Mouse (Mus musculus) kidney, adult 11 months (tissue): ENCODE measurements at regions not wholly inside any gene's neighbourhood (a gene's known extent, or its start where the extent isn't known, plus 50 kb on each side); places are given as distances from the start of the nearest gene placed in this dataset.
"Not testable (repeated sequence)": the region's sequence is repeated elsewhere in the genome, so short reads cannot be mapped to it uniquely, and the experiment has no call there.

ENCODE experiments used
- DNase-seq: peaks from one replicate; pipeline ENCODE4 v3.0.0; 2022

DNA sequence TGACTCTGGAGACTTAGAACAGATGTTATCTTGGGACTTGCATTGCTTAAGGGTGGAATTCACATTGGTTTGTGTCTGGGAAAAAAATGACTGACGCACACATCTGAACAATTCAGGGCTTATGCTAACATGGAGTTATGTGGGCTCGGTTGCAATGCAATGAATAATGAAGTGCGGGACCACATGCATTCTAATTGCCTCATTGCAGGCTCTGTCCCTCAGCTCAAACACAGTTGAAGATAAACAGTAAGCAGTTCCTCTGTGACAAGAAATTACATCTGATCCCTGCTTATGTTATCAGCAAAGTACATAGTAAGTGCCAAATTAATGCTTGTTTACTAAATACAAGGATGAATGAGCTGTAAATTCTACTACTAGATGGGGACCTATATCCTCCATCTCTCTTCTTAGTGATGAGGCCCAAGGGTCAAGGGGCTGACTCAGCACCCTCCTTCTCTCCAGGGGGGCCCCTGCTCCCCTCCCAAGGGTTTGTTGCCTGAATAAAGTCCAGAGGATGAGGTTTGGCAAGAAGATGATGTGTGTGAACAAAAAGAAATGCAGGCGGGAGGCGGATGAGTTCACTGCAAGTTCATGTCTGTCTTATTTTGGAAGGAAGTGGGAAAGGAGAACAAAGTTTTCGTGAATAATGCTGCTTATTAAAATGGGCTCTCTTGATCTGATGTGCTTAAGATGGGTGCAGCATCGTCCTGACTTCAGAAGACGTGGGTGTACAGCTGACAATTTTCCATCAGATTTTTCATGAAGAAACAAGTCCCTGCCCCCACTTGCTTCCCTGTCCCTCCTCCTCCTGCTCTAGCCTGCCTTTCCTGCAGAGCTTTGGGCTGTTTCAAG lies 533.1 kb downstream of the Shisa9 start:
- DNase-seq = no peak

DNA sequence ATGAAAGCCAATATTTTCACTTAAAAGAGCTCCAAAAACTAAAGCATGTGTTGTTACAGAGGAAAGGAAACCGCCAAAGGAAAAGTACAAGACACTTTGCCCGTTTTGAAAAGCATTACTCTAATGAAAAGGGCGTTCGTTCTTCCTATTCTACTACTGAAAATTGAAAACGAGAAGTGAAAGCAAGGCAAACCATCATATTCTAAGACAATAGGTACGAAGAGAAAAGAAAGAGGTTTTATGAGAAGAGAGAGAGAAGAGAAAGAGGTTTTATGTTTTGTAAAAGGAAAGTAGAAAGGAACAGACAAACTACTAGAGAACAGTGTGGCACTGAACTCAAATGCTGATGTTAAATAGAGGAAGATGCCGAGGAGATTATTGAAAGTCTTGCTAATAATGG lies 534.4 kb downstream of the Shisa9 start:
- DNase-seq = no peak

DNA sequence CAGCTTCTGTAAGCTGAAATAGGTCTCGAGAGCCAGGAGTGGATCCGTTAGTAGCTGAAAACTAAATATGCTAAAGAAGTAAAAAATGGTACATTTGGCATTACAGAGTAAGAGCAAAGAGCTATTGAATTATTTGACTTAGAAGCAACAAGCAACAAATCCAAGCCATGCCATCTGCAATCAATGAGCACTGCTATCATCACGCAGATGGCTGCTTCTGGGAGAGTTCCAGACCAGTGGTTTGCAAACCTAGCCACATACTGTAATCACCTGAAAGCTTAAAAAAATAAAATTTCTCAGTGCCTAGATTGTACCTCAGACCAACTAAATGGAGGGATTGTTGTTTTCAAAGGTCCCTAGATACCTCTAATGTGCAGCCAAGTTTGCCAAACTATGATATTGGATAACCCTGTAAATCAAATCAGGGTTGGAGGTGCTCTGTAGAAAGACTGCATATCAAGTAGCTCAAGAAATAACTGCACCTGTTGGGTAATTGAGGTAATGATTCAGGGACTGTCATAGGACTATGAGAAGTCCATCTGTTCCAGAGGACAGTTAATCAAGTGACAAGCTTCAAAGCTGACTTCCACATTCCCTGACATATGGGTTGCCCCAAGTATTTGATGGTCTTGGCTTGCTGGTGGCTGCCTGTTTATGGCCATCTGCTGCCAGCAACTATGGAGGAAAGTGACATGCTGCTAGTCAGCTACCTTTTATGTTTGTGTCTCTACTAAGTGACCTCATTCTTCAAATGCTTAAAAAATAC lies 538.0 kb downstream of the Shisa9 start:
- no peak for DNase-seq

DNA sequence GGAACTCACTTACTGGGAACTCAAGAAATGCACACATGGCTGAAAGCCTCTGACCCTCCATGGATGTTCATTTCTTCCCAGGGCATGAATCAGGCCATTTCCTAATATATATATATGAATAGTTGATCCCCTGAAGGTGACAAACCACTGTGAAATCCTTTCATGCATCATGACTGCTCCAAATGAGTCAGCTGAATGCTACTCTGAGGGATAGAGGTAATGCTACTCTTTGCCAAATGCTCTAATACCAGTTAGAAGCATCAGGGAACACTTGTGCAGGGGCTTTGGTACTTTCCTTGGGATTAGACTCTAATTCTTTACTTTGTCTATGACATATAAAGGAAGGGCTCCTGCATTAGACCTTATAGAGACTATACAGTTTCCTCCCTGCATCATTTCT lies 561.0 kb upstream of the Ercc4 start:
- no peak for DNase-seq

DNA sequence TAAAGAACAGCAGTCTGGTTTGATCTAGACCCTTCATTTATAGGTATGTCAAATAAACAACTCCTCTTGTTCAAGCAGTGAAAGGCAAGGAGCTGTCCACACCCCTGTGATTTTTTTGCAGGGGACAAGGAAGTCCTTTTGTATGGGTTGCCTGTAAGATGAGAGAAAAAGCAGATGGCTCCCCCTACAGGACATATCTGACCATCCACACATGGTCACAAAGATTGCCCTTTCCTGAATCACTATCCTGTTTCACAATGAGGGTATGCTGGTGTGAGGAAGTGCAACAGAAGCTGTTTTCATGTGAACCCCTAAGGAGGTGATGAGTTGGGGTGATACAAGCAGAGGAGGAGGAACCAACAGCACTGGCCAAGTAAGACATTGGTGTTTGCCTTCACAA lies 520.6 kb upstream of the Ercc4 start:
- no peak for DNase-seq

DNA sequence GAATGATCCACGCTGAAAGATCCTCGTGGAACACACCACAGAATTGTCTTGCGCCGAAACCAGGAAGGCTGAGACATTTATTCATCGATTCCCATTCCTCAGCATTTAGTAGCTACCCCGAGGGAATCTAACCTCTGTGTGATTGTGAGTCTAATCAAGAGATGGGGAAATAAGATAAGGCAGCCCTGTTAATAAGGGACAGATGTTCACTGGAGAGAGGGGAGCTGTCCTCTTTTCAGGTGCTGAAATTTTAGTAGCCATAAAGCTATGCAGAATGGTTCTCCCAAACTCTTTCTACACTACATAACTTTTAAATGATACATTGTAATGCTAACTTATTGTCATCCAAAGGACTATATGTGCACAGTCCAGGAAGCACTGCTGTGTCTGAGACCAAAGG lies 501.2 kb upstream of the Ercc4 start:
- no peak for DNase-seq

DNA sequence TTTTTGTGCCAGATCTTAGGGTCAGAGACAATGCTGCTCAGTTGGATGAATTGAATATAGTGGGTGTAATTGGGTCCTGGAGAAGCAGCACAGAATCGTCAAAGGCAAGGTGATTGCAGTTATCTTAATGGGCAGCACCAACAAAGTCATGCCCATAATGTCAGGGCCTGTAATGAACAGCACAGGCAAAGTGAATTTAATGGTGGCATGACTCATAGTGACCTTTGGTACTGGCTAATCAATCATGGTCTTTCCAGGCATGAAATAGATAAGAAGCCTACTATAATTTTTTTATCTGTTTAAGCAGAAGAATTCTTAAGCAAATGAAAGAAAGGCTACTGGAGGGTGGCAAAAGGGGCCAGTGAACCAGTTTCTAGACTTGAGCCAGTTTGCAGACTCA lies 498.4 kb upstream of the Ercc4 start:
- no peak for DNase-seq

DNA sequence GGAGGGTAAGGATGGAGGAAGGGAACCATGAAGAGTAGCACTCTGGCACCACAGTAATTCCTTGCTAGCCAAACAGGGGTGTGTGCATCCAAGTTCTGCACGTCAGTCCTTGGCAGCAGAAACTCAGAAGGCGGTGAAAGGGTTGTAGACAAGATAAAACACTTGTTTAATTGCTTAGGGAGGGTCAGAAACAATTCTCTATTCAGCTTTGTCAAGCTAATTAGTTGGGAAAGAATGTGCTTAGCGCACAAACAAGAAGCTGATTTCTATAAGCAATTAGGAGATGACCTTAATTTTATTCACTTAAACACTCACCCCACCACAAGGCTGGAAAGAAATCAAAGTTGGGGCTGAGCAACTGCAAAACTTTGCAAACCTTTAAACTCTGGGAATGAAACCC lies 491.7 kb upstream of the Ercc4 start:
- no peak for DNase-seq

DNA sequence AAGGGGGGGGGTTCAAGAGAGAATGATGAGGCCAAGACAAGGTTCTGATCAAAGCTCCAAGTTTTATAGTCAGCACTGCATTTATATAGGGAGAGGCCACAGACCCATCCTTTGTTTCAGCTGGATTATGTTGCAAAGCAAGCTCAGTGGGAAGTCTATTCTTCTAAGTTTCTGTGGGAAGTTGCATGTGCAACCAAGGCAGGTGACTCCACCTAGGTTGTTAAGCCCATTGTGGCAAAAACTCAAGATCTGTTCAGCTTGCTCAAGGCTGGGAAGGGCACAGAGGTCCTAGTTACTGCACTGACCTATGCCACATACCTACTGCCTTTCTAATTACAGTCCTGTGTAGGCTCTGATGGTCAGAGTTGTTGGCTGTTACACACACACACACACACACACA lies 477.0 kb upstream of the Ercc4 start:
- no peak for DNase-seq

DNA sequence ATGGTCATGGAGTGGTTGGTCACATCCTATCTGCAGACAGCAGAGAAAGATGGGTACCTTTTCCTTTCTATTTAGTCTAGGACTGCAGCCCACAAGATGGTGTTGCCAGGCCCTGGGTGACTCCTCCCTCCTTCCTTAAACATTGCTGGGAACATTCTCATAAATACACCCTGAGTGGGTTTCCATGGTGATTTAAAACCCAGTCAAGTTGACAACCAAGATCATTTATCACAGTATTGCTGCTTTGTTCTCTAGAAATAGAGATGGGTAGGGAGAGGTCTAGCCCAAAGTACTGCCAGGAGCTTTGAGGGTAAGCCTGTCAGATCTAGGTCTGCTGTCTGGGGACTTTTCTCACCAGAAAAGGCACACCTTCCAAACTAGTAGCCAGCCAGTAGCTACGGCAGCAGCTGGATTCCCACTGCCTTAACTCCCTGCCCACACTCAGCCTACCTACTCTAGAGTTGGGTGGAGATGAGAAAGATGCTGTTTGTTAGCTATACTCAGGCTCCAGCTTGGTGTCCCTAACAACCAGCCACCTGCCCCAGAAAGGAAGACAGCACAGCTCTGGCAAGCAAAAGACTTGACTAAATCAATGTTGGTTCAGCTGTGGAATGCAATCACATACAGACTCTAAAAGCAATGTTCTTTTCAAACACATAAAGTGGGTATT lies 470.4 kb upstream of the Ercc4 start:
- no peak for DNase-seq

DNA sequence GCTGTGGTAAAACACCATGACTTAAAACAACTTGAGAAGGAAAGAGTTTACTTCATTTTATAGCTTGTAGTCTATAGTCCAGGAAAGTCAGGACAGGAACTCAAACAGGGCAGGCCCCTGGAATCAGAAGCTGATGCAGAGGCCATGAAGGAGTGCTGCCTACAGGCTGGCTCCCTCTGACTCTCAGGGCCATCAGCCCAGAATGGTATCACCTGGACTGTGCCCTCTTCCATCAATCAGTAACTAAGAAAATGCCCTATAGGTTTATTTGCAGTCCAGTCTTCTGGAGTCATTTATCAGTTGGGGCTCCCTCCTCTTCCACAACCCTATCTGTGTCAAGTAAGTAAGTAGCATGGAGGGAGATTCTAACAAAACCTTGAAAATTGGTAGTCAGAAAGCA lies 466.4 kb upstream of the Ercc4 start:
- no peak for DNase-seq

DNA sequence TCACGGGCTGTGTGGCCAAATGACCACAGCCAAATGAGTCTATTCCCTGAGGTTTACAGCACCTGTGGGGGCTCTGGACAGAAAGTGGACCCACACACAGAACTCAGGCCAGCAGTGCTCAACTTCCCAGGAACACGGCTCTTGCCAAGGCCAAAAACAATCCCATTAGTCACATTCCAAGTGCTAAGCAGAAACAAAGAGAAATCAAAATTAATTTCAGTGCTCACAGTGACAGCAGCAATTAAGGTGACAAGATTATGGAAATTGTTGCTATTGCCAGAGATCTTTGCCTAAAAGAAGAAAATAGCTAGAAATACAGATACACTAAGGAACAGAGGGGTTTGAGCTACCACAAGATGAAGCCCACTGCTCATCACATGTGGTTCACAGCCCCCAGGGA lies 464.9 kb upstream of the Ercc4 start:
- DNase-seq = no peak

DNA sequence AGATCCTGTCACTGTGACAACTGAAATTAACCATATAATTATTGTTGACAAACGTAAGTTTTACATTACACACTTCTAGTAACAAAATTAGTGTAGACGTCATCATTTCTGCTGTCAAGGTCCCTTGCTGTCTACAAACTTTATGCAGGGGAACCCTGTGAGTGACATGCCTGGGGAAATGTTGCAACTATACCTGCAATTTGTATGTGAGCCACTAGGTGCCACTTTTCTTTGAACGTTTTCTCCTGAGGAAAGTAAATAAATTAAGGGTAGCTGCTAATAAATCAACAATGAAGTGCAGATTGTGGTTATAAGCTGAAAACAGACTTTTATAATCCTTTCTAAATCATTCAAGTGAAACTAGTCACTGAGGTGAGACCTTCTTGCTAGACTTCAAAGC lies 457.3 kb upstream of the Ercc4 start:
- DNase-seq = no peak

DNA sequence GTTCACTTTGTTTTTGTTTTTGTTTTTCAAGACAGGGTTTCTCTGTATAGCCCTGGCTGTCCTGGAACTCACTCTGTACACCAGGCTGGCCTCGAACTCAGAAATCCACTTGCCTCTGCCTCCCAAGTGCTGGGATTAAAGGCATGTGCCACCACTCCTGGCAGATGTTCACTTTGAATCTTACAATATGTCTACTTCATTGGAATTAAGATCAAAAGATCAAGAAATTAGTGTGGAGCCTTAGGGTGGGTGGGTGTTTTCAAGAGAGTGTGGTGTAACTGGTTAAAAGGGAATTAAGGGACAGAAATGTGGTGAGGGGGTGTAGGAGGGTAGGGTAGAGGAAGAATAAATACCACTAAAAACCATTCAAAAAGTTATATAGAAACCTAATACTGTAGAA lies 435.8 kb upstream of the Ercc4 start:
- not testable (repeated sequence) for DNase-seq

DNA sequence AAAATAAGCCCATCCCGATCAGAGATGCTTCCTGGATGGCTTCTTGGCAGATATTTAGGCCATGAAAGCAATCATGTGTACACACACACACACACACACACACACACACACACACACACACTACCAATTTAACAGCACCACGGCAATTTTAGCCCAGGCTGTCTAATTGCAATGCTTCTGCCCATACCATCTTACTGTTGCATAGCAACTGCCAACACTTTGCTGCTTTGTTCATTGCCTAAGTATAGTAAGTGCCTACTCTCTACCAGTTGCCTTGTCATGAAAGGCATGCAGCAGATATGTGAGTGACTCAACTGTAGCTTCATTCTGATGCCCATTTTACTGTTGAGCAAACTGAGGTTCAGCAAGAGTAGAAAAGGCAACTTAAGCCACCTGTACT lies 428.0 kb upstream of the Ercc4 start:
- DNase-seq = no peak

DNA sequence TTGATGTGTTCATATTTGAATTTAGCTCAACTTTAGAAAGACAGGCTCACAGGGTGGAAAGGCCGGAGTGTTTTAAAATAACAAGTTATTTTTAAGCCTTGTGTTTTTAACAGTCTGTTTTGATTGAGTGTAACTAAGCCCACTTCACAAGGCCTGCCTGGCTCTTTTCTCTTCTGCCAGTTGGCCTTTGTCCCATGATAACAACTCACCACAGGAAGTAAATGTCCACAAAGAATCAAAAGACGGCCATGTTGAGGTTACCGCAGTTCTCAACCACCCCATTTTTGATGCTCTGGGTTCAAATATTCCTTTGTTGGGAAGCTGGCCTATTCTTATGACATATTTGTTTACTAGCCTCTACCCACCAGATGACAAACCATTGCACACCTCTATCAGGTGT lies 423.7 kb upstream of the Ercc4 start:
- no peak for DNase-seq

DNA sequence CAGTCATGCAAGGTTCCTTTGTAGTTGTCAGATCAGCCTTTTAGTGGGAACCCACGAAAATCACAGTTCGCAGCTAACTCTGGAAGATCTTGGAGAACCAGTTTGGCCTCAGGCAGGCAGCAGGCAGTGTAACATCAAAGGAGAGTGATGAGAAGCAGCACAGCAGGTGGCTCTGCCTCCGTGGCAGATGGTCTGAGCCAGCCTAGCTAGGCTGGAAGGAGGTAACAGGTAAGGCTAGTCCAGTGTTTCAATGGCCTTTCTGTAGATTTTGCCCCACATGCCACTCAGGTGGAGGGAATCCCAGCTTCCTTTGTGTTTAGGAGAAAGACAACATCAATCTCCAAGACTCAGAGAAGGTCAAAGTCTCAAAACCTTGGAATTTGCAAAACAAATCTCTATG lies 417.7 kb upstream of the Ercc4 start:
- no peak for DNase-seq

DNA sequence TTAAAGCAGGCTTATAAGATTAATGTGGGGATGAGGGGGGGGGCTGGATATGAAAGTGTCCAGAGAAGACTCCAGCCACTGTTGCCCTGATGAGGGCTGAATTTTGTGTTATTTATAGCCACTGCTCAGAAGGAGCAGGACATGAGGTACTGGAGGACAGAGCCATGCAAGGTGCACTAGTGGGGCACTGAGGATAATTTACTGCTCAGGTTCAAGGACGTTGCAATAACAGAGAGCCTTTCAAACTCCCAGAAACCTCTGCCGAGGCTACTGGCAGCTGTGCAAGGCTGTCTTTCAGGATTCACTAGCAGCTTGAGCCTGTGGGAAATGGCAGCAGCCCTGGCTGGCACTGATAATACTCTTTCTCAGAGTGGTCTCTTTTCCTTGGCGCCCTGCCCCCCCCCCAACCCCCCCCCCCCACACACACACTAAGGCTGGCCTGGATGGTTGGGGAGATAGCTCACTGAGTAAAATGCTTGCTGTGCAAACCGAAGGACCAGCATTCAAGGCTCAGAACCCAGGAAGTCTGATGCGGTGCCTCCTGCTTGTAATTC lies 416.7 kb upstream of the Ercc4 start:
- DNase-seq = no peak

DNA sequence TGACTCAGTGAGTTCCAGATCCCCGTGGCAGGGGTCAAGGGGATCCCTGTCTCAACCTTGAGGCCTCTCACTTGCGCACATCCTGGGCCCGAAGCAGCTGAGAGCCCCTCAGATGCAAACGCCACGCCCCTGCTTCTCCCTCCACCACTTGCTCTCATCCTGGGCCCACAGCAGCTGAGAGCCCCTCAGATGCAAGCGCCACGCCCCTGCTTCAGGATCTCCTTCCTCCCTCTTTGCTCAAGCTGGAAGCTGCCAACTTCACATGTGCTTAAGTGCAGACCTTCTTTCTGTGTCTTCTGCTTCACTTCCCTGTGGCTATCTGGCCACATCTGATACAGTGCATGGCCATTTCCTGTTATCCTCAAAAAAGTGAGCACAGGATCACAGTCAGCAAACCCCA lies 416.1 kb upstream of the Ercc4 start:
- no peak for DNase-seq

DNA sequence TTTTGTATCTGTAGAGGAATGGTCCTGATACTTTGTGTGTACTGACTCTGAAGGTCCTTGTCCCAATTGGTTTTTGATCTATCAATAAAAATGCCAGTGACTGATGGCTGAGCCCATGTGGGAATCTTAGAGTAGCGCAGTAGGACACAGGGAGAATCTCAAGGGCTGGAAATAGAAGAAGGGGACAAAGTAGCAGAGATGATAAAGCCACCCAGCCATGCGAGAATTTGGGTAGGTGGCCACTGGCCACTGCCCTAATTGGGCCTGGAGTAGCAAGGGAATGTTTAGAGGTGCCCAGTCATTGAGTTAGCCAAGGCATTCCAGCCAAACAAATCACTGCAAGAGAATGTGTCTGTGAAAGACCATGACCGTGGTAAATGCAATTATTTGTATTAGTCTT lies 414.8 kb upstream of the Ercc4 start:
- DNase-seq = no peak

DNA sequence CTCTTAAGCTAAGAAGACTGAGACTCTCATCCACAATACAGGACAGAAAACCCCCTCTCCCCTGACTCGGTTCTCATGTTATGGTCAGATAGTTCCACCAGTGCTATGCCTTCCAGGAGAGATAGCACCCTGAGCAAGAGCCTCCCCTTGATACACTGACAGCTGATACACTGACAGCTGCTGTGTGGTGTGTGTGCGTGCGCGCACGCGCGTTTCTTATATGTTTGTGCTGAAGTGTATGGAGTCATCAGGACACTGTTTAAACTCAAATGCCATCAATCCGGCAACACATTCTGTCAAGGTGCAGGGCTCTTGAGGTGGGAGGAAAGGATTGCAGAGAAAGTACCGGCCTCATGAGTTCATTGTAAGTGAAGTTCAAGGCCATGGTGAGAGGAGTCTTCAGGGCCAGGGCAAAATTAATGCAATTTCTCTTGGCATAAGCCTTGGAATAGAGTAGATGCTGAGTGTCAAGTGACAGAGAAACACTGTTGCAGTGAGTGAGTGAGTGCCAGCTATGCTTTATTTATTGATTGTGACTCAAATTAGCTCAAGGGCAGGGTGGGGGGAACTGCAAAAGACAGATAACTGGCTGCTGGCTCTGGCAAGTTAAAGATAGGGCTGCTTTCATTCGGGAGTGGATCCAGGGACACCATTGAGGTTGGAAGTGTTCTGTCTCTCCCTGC lies 412.4 kb upstream of the Ercc4 start:
- DNase-seq = no peak

DNA sequence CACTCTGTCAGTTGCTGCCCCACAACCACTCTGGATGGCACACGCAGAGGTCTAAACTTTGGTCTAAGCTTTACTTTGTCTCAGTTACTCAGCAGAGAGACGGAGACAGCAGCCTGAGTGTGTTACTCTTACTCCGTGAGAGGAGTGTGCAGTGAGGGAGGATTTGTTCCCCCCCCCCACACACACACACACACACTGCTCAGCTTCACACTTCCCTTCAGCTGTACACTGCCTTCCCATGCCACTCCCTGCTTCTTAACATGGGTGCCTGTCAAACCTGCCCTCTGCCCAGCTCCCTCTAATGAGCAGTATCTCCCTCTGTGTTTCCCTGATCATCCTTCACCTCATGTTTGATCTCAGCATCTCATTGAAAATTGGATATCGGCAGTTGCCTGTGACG lies 409.9 kb upstream of the Ercc4 start:
- no peak for DNase-seq

DNA sequence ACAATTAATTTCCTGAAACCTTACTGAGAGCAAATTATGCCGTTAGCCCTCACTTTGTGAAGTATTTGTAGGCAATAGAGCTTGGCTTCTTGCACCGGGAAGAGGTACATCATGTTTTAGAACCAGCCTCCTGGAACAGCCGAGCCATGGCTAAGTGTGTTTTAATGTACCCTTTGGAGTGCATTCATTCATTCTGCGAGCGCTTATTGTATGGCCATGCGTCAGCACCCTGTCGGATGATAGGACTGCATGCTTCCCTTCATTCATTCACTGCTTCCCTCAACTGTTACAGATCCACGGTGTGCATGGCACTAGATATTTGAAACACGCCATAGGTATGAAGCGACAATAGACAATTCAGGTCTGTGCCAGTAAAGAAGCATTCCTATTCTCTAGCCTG lies 409.4 kb upstream of the Ercc4 start:
- no peak for DNase-seq
